Mouse (Mus musculus) lung, postnatal 0 days (tissue): Measurements from ENCODE around the gene Cd19.

Experiments used
- CTCF ChIP-seq: IDR thresholded peaks from 2 replicates; pipeline ENCODE4 v1.5.1; 2016; ENCODE audit warnings: antibody characterized with exemption, mild to moderate bottlenecking
- EP300 ChIP-seq: IDR thresholded peaks from 2 replicates; pipeline ENCODE4 v1.6.1; 2016; ENCODE audit warnings: antibody characterized with exemption, mild to moderate bottlenecking, control low read depth

DNA sequence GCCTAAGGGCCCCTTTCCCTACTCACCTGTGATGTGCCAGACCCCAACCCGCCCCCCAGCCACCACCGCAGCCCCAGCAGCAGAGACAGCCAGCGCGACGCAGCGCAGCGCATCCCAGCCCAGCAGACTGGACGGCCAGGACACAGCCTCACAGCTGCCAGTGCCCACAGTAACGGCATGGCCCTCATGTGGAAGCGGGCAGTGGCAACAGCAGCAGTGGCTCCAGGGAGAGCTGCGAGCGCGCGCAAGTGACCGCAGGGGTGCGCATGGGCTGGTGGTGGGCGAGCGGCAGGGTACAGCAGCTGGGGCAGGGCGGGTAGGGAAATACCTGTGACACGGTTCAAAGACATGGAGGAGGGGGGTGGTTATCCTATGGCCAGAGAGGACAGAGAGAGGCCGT lies 31.5 kb upstream of the Cd19 start:
- no peak for TF ChIP-seq CTCF
- TF ChIP-seq EP300, result no peak
